Mouse (Mus musculus) lung, embryonic 15.5 days (tissue): ENCODE results near the gene Evi2. TPM values are rescaled to one million over a fixed set of nuclear protein-coding genes. Genes with fewer than 3 reads are reported as not detected.

Experiments used
- ATAC-seq: fragments of 200-750 bp; cut with Nextera tagmentation; 2 replicates; pipeline ENCODE4 v1.8.0; 2017; ENCODE audit warnings: moderate number of reproducible peaks, borderline replicate concordance; ENCODE audit not compliant: low FRiP score, low TSS enrichment; ENCODE audit errors: extremely low read depth
- H3K27ac ChIP-seq: fragments of 300-500 bp; sonication (generic); 2 replicates; pipeline ENCODE4 v1.5.1; 2015; ENCODE audit warnings: moderate library complexity, mild to moderate bottlenecking, inconsistent platforms
- H3K27me3 ChIP-seq: fragments of 300-500 bp; sonication (generic); 2 replicates; pipeline ENCODE4 v1.6.1; 2015; ENCODE audit warnings: inconsistent platforms
- H3K36me3 ChIP-seq: fragments of 300-500 bp; sonication (generic); 2 replicates; pipeline ENCODE4 v1.6.1; 2015; ENCODE audit warnings: inconsistent platforms
- H3K4me1 ChIP-seq: fragments of 300-500 bp; sonication (generic); 2 replicates; pipeline ENCODE4 v1.6.1; 2015; ENCODE audit warnings: inconsistent platforms
- H3K4me2 ChIP-seq: fragments of 300-500 bp; sonication (generic); 2 replicates; pipeline ENCODE4 v1.6.1; 2015; ENCODE audit warnings: inconsistent platforms, mild to moderate bottlenecking, moderate library complexity
- H3K4me3 ChIP-seq: fragments of 300-500 bp; sonication (generic); 2 replicates; pipeline ENCODE4 v1.5.1; 2015; ENCODE audit warnings: mild to moderate bottlenecking, inconsistent platforms
- H3K9ac ChIP-seq: fragments of 300-500 bp; sonication (generic); 2 replicates; pipeline ENCODE4 v1.6.1; 2015; ENCODE audit warnings: inconsistent platforms
- H3K9me3 ChIP-seq: fragments of 300-500 bp; sonication (generic); 2 replicates; pipeline ENCODE4 v1.6.1; 2016; ENCODE audit warnings: inconsistent platforms
- WGBS: fragments of 180-500 bp; shearing (Covaris S2); methylation state at CpG from one replicate; pipeline ENCODE4 v1.1.7; 2015; 5-methylcytosine and 5-hydroxymethylcytosine counted together
- polyA plus RNA-seq: library from polyadenylated mRNA; unstranded; fragments of >200 nt; fragmentation: Nextera tagmentation; extraction: Ambion mirVana; gene quantifications from 2 replicates; pipeline ENCODE4 v1.2.1, GENCODE M21; 2015

Evi2 gene
- polyA plus RNA-seq, 1 experiment from 2014 or later: 1.0 TPM

DNA sequence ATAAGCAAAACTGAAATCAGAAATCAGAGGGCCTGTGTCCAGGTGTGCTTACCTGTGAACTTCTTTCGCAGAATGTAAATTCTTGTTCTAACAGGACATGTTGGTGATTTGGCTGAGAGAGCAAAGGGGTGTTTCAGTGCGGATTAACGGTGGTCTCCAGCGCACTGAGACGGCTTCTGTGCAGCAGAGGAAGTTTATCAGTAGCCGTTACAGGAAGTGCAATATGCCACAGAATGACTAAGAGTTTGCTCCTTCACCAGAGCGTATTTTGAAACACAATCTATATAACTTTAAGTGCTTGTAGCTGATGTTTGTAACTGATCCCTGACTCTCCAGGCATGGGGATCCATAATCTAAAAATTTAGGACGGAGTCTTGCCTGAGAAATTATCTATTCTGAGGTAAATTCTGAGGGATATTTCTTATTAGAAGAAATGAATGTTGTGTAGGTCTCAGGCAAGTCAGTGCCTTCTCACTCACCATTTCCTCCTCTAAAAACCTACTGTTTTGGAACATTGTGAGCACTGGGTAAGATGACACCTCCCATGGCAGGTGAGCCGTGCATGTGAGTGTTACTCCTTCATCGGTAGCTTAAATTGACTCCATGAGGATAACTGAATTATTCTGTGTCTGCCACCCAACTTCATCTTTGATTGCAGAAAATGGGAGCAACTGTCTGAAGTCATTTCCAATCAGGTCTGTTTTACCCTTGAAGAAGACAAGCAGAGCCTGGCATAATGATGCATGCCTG, 6.7 kb downstream of the Evi2 start, which contains the start of gene Evi2b:
Gene Evi2b (minus strand): TSS at position 203 of the 750 bp plus-strand sequence.
- H3K4me1 ChIP-seq: no peaks in the 10 kb centered on the region
- no peaks in the 10 kb centered on the region for H3K36me3 ChIP-seq
- H3K27ac ChIP-seq: no peak within 1 kb of the TSS
- no peaks in the 10 kb centered on the region for H3K9me3 ChIP-seq
- H3K4me2 ChIP-seq: no peak within 1 kb of the TSS
- H3K9ac ChIP-seq: no peak within 1 kb of the TSS
- no peak within 1 kb of the TSS for H3K4me3 ChIP-seq
- H3K27me3 ChIP-seq: no peaks in the 10 kb centered on the region
- no peak for ATAC-seq
- 69% methylated on average over 10 of the region's 10 CpGs for WGBS

DNA sequence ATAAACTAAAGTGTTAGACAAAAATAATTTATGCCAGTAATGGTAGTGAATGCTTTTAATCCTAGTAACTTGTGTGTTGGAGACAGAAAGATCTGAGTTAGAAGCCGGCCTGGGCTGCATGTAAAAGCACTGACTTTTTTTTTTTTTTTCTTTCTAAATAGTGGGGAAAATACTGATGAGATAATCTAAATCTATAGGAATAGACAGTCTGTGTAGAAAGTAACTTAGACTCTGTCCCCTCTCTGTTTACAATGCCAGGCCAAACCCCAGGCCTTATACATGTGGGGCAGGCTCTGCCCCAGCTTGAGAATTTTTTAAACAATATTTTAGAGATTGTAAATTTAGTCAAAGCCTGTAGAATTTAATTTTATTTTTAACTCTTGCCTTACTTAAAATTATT, 7.4 kb downstream of the Evi2 start:
- Histone ChIP-seq H3K9ac (no peak overlapping the region), H3K36me3 (no peaks in the 10 kb centered on the region), H3K27ac (no peak overlapping the region), H3K27me3 (no peaks in the 10 kb centered on the region), H3K4me1 (no peaks in the 10 kb centered on the region), H3K9me3 (no peaks in the 10 kb centered on the region), H3K4me3 (no peak overlapping the region), H3K4me2 (no peak overlapping the region)
- no peak for ATAC-seq
- WGBS: 63% methylated on average over 1 of the region's 1 CpGs

DNA sequence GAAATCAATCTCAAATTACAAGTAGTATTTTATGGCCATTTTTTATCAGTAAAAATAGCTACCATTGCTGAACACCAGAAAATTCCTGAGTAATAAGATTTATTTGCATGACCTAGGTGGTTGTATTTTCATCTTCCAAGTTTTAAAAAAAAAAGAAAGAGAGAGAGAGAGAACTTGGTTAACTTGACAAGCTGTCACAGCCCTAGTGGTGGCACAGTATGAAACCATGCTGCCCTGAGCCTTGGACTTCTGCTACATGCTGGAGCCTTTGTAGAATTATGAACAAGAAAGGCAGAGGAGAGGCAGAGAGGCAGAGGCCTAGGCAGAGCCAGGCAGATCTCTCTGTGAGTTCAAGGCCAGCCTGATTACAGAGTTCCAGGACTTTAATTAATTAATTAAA, 8.5 kb downstream of the Evi2 start:
- Histone ChIP-seq H3K9me3 (no peaks in the 10 kb centered on the region), H3K36me3 (no peaks in the 10 kb centered on the region), H3K27ac (no peak overlapping the region), H3K4me2 (no peak overlapping the region), H3K4me3 (no peak overlapping the region), H3K9ac (no peak overlapping the region), H3K4me1 (no peaks in the 10 kb centered on the region), H3K27me3 (no peaks in the 10 kb centered on the region)
- no peak for ATAC-seq

DNA sequence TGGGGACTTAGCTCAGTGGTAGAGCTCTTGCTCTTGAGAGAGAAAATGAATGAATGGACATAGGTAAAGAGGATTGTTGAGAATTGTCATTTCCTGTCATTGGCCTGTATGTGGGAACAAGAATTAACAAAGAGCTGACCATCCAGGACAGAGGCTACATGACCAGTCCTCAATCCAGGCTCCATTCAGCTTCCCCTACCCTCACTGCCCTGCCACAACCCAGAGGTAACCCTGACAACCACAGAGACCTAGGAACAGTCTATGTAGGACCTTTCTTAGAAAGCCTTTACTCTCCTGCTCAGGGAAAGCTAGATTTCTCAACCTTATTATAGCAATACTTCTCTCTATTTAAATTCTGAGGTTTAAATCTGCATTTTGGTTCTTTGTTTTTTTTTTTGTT, 9.6 kb downstream of the Evi2 start:
- Histone ChIP-seq H3K27me3 (no peaks in the 10 kb centered on the region), H3K4me1 (no peaks in the 10 kb centered on the region), H3K9me3 (no peaks in the 10 kb centered on the region), H3K36me3 (no peaks in the 10 kb centered on the region), H3K4me3 (no peak overlapping the region), H3K27ac (no peak overlapping the region), H3K9ac (no peak overlapping the region), H3K4me2 (no peak overlapping the region)
- ATAC-seq: no peak

DNA sequence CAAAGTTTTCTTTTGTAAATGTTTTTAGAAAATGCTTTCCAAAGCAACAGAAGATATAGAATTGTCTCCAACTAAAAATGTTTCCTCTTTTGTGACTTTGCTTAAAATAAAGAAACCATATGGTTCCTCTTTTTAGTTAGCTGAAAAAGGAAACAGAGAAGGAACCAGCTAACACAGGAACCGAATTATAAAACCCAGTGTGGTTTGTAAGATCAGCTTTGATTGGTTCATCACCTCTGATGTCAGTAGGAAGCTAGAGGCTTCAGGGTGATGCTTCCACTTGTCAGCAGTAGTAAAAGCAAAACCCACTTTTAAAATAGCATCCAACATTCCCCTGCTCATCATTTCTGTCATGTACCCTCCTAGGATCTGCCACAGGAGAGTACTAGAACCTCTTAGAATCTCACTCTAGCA, 10.5 kb downstream of the Evi2 start:
- Histone ChIP-seq H3K4me2 (no peak overlapping the region), H3K9ac (no peak overlapping the region), H3K36me3 (no peaks in the 10 kb centered on the region), H3K27ac (no peak overlapping the region), H3K4me1 (0 out of 2 replicates have a peak, but pooled peaks cover 7% of the 10 kb centered on the region), H3K4me3 (no peak overlapping the region), H3K27me3 (no peaks in the 10 kb centered on the region), H3K9me3 (no peaks in the 10 kb centered on the region)
- no peak for ATAC-seq
- 75% methylated on average over 1 of the region's 1 CpGs for WGBS

DNA sequence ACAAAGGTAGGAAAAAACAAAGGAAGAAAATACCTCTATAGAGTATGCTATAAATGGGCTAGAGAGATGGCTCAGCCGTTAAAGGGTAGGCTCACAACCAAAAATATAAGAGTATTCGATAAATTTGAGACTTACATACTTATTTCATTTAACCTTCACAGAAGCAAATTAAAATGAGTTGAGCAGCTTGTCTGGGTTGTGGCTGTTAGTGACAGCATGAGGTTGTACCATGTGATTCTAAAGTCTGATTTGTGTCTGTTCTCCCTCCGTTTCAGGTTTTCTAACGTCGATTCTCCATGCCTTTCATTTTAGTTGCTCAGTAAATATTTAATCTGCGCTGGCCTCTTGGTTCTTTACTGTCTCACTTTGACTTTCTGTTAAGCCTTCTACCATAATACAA, 11.1 kb downstream of the Evi2 start:
- Histone ChIP-seq H3K4me1 (0 out of 2 replicates have a peak, but pooled peaks cover 7% of the 10 kb centered on the region), H3K36me3 (no peaks in the 10 kb centered on the region), H3K9ac (no peak overlapping the region), H3K4me3 (no peak overlapping the region), H3K27ac (no peak overlapping the region), H3K9me3 (no peaks in the 10 kb centered on the region), H3K4me2 (no peak overlapping the region), H3K27me3 (no peaks in the 10 kb centered on the region)
- ATAC-seq: no peak
- WGBS: 72% methylated on average over 6 of the region's 6 CpGs

DNA sequence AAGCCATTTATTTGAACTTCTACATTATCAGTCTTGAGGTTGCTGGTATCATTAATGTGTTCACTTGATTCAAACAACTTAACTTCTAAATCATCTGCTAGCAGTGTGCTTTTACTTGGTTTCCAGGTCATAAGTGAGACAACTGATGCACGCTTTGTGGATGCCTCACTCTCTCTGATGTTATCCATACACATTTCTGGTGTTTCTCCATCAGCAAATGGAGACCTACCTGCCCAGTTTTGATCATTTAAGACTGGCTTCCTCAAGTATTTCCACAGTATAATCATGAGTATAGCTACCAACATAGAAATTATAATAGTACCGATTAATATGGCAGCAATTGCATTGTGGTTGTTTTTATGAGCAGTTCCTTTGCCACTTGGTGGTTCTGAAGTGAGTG, 14.6 kb downstream of the Evi2 start:
- H3K27me3 ChIP-seq: no peaks in the 10 kb centered on the region
- 98% methylated on average over 2 of the region's 2 CpGs for WGBS
- no peaks in the 10 kb centered on the region for H3K36me3 ChIP-seq
- ATAC-seq: no peak
- no peaks in the 10 kb centered on the region for H3K9me3 ChIP-seq
- H3K9ac ChIP-seq: no peak overlapping the region
- 0 out of 2 replicates have a peak, but pooled peaks cover 7% of the 10 kb centered on the region for H3K4me1 ChIP-seq
- H3K27ac ChIP-seq: no peak overlapping the region
- no peak overlapping the region for H3K4me2 ChIP-seq
- no peak overlapping the region for H3K4me3 ChIP-seq

DNA sequence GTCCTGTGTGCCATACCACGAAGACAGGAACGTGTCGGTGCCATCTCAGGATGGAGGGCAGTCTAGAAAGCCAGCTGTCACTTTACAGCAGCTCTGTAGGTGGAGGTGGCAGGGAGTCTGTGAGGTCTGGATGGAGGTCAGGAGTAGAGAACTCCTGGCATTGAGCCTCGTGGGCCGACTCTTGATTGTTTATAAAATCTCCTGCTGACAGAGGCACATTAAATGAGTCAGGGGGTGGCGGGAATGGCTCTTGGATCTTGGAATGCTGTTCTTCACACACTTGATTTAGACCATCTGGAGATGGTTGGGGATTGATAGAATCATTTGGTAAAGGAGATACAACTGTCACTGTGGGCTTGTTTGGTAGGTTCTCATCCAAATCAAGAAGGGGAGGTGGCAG, 15.1 kb downstream of the Evi2 start:
- Histone ChIP-seq H3K4me1 (0 out of 2 replicates have a peak, but pooled peaks cover 7% of the 10 kb centered on the region), H3K27me3 (no peaks in the 10 kb centered on the region), H3K4me2 (no peak overlapping the region), H3K36me3 (no peaks in the 10 kb centered on the region), H3K9me3 (no peaks in the 10 kb centered on the region), H3K9ac (no peak overlapping the region), H3K4me3 (no peak overlapping the region), H3K27ac (no peak overlapping the region)
- whole genome bisulfite sequencing: 55% methylated on average over 6 of the region's 6 CpGs
- ATAC-seq: no peak

DNA sequence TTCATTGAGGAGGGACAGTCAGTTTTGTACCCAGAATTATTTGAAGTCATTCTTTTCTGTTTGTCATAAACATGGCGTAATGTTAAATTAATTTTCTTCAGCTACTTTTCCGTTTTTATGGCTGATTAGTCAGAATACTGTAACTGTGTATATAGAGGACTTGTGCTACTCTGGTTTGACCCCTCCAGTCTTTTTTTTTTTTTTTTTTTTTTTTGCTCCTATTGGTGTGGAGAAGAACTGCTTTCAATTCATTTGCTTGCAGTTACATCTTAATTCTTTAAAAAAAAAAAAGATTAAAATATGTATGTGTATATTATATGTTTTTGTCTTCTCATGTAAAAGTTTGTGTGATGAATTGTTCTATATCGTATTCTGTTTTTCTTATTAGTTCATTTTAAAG, 18.4 kb downstream of the Evi2 start:
- H3K27me3 ChIP-seq: no peaks in the 10 kb centered on the region
- H3K36me3 ChIP-seq: no peaks in the 10 kb centered on the region
- H3K4me1 ChIP-seq: 0 out of 2 replicates have a peak, but pooled peaks cover 7% of the 10 kb centered on the region
- no peak overlapping the region for H3K9ac ChIP-seq
- no peak for ATAC-seq
- H3K4me2 ChIP-seq: no peak overlapping the region
- no peak overlapping the region for H3K4me3 ChIP-seq
- 83% methylated on average over 3 of the region's 3 CpGs for WGBS
- no peaks in the 10 kb centered on the region for H3K9me3 ChIP-seq
- no peak overlapping the region for H3K27ac ChIP-seq

DNA sequence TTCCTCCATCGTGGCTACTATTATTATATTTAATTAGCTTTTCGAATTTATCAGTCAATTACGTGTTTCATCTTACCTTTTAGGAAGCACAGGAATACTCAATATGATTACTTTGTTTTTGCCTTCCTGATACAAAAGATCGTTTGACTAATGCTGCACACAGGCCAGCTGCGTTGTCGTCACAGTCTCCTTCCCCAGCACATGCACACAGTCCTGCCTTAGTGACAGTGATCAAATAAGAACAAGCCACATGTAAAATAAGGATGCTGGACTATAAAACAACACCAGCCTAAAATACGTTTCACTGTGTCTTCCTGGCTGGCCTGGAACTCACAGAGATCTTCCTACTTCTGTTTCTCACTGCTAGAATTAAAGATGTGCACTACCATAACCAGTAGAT, 25.9 kb downstream of the Evi2 start:
- Histone ChIP-seq H3K27me3 (no peaks in the 10 kb centered on the region), H3K36me3 (no peaks in the 10 kb centered on the region), H3K4me3 (no peak overlapping the region), H3K27ac (no peak overlapping the region), H3K9ac (no peak overlapping the region), H3K9me3 (no peaks in the 10 kb centered on the region), H3K4me2 (no peak overlapping the region), H3K4me1 (no peaks in the 10 kb centered on the region)
- 87% methylated on average over 7 of the region's 7 CpGs for WGBS
- ATAC-seq: no peak

DNA sequence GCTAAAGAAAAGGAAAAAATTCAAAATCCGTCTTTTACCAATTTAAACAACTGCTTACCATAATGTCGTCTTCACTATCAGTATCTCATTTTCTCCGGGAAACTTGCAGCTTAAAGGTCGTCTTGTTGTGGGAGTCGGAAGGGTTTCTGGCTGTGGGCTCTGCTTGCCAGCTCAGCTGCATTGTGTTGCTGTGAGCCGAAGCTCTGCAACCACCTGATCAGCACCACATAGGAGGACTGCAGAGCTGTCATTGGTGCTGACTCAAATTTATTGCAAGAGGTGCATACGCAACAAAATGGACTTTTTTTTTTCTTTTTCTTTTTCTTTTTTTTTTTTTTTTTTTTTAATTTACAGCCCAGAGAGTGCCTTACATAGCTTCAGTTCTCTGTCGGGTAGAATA, 26.5 kb downstream of the Evi2 start, which contains the start of gene Omg:
Gene Omg (minus strand): TSS at position 240 of the 400 bp plus-strand sequence.
- WGBS: 57% methylated on average over 8 of the region's 8 CpGs
- ATAC-seq: no peak
- H3K9ac ChIP-seq: no peak within 1 kb of the TSS
- H3K9me3 ChIP-seq: no peaks in the 10 kb centered on the region
- H3K27me3 ChIP-seq: no peaks in the 10 kb centered on the region
- no peaks in the 10 kb centered on the region for H3K36me3 ChIP-seq
- H3K4me1 ChIP-seq: no peaks in the 10 kb centered on the region
- no peak within 1 kb of the TSS for H3K4me3 ChIP-seq
- H3K4me2 ChIP-seq: no peak within 1 kb of the TSS
- H3K27ac ChIP-seq: no peak within 1 kb of the TSS

DNA sequence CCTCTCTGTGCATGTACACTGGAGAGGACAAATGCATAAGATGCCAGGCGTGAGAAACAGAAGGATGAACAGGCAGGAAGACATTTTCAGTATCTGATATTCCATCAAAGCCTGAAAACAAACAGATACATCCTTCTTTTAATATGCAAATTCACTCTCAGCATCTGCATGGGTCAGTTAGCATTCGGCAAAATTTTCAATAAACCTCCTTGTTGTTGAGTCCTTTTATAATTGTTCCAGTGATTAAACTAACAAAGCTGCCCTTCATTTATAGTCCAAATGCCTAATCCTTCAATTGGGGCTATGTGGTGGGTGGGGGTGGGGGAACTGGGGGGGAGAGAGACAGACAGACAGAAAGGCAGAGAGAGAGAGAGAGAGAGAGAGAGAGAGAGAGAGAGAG, 27.5 kb downstream of the Evi2 start:
- no peak overlapping the region for H3K9ac ChIP-seq
- H3K36me3 ChIP-seq: no peaks in the 10 kb centered on the region
- no peaks in the 10 kb centered on the region for H3K9me3 ChIP-seq
- H3K4me3 ChIP-seq: no peak overlapping the region
- WGBS: 76% methylated on average over 2 of the region's 2 CpGs
- H3K4me2 ChIP-seq: no peak overlapping the region
- H3K27ac ChIP-seq: no peak overlapping the region
- no peak for ATAC-seq
- no peaks in the 10 kb centered on the region for H3K27me3 ChIP-seq
- no peaks in the 10 kb centered on the region for H3K4me1 ChIP-seq
